Mouse (Mus musculus): ENCODE measurements around the gene Ttc19. TPM values are rescaled to one million over a fixed set of nuclear protein-coding genes. Genes with fewer than 3 reads are reported as not detected.

Gene Ttc19
- total RNA-seq, 1 experiment from 2014 or later: 31.1 TPM

Other genes starting within 250 kb of the Ttc19 start
- 0.22 TPM in 1 of 2 replicates, not detected in the other for gene Adora2b, start 32.5 kb upstream of the Ttc19 start, total RNA-seq (2021)
- gene Zswim7, start 98 bp upstream of the Ttc19 start, total RNA-seq (2021): 17.6 and 20.1 TPM in 2 replicates
- gene Pigl, start 177.0 kb downstream of the Ttc19 start, total RNA-seq (2021): 6.9 and 7.7 TPM in 2 replicates
- 197 and 214 TPM in 2 replicates for gene Ncor1, start 177.1 kb downstream of the Ttc19 start, total RNA-seq (2021)